Comparison of ENCODE assay signal across 25 mouse cellular contexts in the genomic region with DNA sequence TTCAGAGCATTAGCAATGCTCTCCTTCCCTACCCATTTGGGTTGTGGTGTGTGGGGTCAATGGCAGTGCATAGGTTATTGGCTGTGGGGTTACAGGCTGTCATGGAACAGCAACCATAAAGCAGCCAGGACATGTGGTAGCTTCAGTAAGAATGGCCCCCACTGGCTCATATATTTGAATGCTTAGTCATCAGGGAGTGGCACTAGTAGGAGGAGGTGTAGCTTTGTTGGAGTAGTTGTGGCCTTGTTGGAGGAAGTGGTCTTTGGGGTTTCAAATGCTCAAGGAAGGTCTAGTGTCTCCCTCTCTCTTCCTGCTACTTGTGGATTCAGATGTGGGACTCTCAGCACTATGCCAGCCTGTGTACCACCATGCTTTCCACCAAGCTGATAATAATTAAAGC. TPM values are rescaled to one million over a fixed set of nuclear protein-coding genes. Genes with fewer than 3 reads are reported as not detected.
A peak's percentile ranks its signal among the peaks of the same experiment; 100 is the strongest.
DNase-seq lines count a peak whose midpoint lies in the region; ATAC-seq and TF ChIP-seq lines count a peak whose summit lies in the region.
"Had no signal": no experiment of that assay in that cellular context is flagged by ENCODE, and none has a peak within 500 bp of the region (broad histone marks: within the 10 kb centered on the region; RNA-seq: fewer than 3 reads in every experiment).

No protein-coding gene starts in this region.

- H3K9me3 ChIP-seq in intestine, postnatal 0 days (ENCODE audit: control insufficient read depth): no peaks in the 10 kb centered on the region
- H3K9me3 ChIP-seq: forebrain, embryonic 13.5 days; kidney, embryonic 15.5 days; limb, embryonic 12.5 days; midbrain, embryonic 15.5 days; neural tube, embryonic 15.5 days had no signal

- no peak for TF ChIP-seq CTCF in bone marrow, adult 2 months (IDR thresholded peaks at IDR 0.05; ENCODE audit: control insufficient read depth, insufficient read depth, low read length)
- no peak for TF ChIP-seq CTCF in intestine, postnatal 0 days (IDR thresholded peaks at IDR 0.05; ENCODE audit: low read depth)

- no peak for TF ChIP-seq POLR2A in bone marrow, adult 2 months (IDR thresholded peaks at IDR 0.05; ENCODE audit: borderline replicate concordance, control insufficient read depth, low read depth, low read length)

- DNase-seq in 416B (ENCODE audit: low read depth): peak; percentile 82
- peak; percentile 24 to 37 for DNase-seq in CD8-positive naive resting alpha-beta T cell, adult 2 months (ENCODE audit: low read depth in 2 of 2, low spot score in 2 of 2)
- no peak for DNase-seq in thymus, postnatal 4 days
- no peak for DNase-seq in kidney, adult 18-20 months
- DNase-seq in lung, postnatal 14 days: no peak
- no peak for DNase-seq in right cerebral cortex, postnatal 36 days (ENCODE audit: low spot score in 2 of 2)
- DNase-seq: adrenal gland, postnatal 10 days; cerebellum, adult 18-20 months; cerebellum, postnatal 36 days; heart, postnatal 36 days; kidney, postnatal 4 days; layer of hippocampus, adult 9-11 months; right cerebral cortex, postnatal 14 days; thymus, adult 18-20 months had no signal

- peak; percentile 25; the same call in 1 of the 2 replicates for ATAC-seq in intestine, postnatal 0 days
- ATAC-seq: forebrain, embryonic 13.5 days; hindbrain, embryonic 16.5 days; midbrain, embryonic 15.5 days had no signal

- H3K27me3 ChIP-seq in intestine, postnatal 0 days (replicated peaks; ENCODE audit: control insufficient read depth, insufficient read depth, low read length): no peaks in the 10 kb centered on the region
- H3K27me3 ChIP-seq: forebrain, embryonic 13.5 days; kidney, embryonic 15.5 days; limb, embryonic 12.5 days; midbrain, embryonic 15.5 days; neural tube, embryonic 15.5 days had no signal

- H3K9ac ChIP-seq in intestine, postnatal 0 days (ENCODE audit: low read depth, low read length): no peak overlapping the region
- H3K9ac ChIP-seq: forebrain, embryonic 13.5 days; kidney, embryonic 15.5 days; limb, embryonic 12.5 days; liver, embryonic 14.5 days; midbrain, embryonic 15.5 days; neural tube, embryonic 15.5 days had no signal

- no peak overlapping the region for H3K4me3 ChIP-seq in bone marrow, adult 2 months (replicated peaks; ENCODE audit: control insufficient read depth, low read depth, low read length)
- H3K4me3 ChIP-seq in intestine, postnatal 0 days (ENCODE audit: low read depth, low read length): no peak overlapping the region
- H3K4me3 ChIP-seq: forebrain, embryonic 13.5 days; kidney, embryonic 15.5 days; limb, embryonic 12.5 days; megakaryocyte, embryonic 14.5 days; midbrain, embryonic 15.5 days; myocyte; neural tube, embryonic 15.5 days had no signal

- peak overlapping the region; percentile 6; the same call in 1 of the 2 replicates for H3K27ac ChIP-seq in bone marrow, adult 2 months (ENCODE audit: control insufficient read depth, insufficient read depth, low read depth, low read length, poor library complexity)
- H3K27ac ChIP-seq in intestine, postnatal 0 days (ENCODE audit: low read depth, low read length): no peak overlapping the region
- H3K27ac ChIP-seq: forebrain, embryonic 13.5 days; kidney, embryonic 15.5 days; limb, embryonic 12.5 days; liver, embryonic 14.5 days; midbrain, embryonic 15.5 days; neural tube, embryonic 15.5 days had no signal

- H3K36me3 ChIP-seq in intestine, postnatal 0 days (ENCODE audit: control insufficient read depth, insufficient read depth): no peaks in the 10 kb centered on the region
- H3K36me3 ChIP-seq: kidney, embryonic 15.5 days; limb, embryonic 12.5 days; midbrain, embryonic 15.5 days; neural tube, embryonic 15.5 days had no signal

- H3K4me2 ChIP-seq in intestine, postnatal 0 days (replicated peaks; ENCODE audit: low read depth): no peak overlapping the region
- H3K4me2 ChIP-seq: forebrain, embryonic 13.5 days; kidney, embryonic 15.5 days; limb, embryonic 12.5 days; midbrain, embryonic 15.5 days; neural tube, embryonic 15.5 days had no signal

- H3K4me1 ChIP-seq in bone marrow, adult 2 months (ENCODE audit: control insufficient read depth, insufficient read depth, low read length): peaks cover 4% of the 10 kb centered on the region
- H3K4me1 ChIP-seq in intestine, postnatal 0 days (replicated peaks; ENCODE audit: control insufficient read depth, insufficient read depth, low read length): 0 out of 2 replicates have a peak, but pooled peaks cover 3% of the 10 kb centered on the region
- H3K4me1 ChIP-seq: kidney, embryonic 15.5 days; limb, embryonic 12.5 days had no signal

RNA-seq across cellular contexts. Expression of a gene that starts 41.0 kb away (rescaled TPM):
- 10.4 and 10.6 TPM in 2 replicates for polyA plus RNA-seq in bone marrow, adult 2 months (2011; ENCODE audit: insufficient read depth, insufficient read length, low replicate concordance, missing spikeins)
- polyA plus RNA-seq in intestine, postnatal 0 days (2015; fragmentation: Nextera tagmentation; extraction: Ambion mirVana): 7.8 and 8.5 TPM in 2 replicates

Comparison
In these comparisons a context has a peak if more than half of its experiments do, and no peak if none do; other contexts are left out.
1. DNase-seq: peak in 416B (single experiment) and CD8-positive naive resting alpha-beta T cell, adult 2 months (2 of 2); none in thymus, postnatal 4 days (single experiment), kidney, adult 18-20 months (single experiment), lung, postnatal 14 days (single experiment) and right cerebral cortex, postnatal 36 days (0 of 2).